Mouse (Mus musculus): ENCODE data around the gene Gtf2a1.

- TF ChIP-seq CTCF (IDR thresholded peaks at IDR 0.05; ENCODE audit: low read depth, low read length) (no peak), POLR2A (IDR thresholded peaks at IDR 0.05; ENCODE audit: borderline replicate concordance, low read depth, low read length) (no peak)
Observed at GRCm38 (mm10) chr12:91604600-91604999, 14.3 kb upstream of the Gtf2a1 start.
